Mouse (Mus musculus) midbrain, embryonic 16.5 days (tissue): ENCODE data around the gene Tubb5. TPM values are rescaled to one million over a fixed set of nuclear protein-coding genes. Genes with fewer than 3 reads are reported as not detected.
A peak's percentile ranks its signal among the peaks of the same experiment; 100 is the strongest.

Experiments
- ATAC-seq: fragments of 200-750 bp; cut with Nextera tagmentation; 2 replicates; pipeline ENCODE4 v1.8.0; 2017; ENCODE audit warnings: moderate TSS enrichment
- H3K27ac ChIP-seq: fragments of 300-500 bp; sonication (generic); 2 replicates; pipeline ENCODE4 v1.5.1; 2014; ENCODE audit warnings: mild to moderate bottlenecking, low read length, mixed read lengths
- H3K27me3 ChIP-seq: fragments of 300-500 bp; sonication (generic); 2 replicates; pipeline ENCODE4 v1.6.1; 2014; ENCODE audit warnings: low read depth, low read length, mixed read lengths; ENCODE audit not compliant: control insufficient read depth, insufficient read depth
- H3K36me3 ChIP-seq: fragments of 300-500 bp; sonication (generic); 2 replicates; pipeline ENCODE4 v1.6.1; 2014; ENCODE audit warnings: mild to moderate bottlenecking, low read length, moderate library complexity, mixed read lengths; ENCODE audit not compliant: control insufficient read depth, insufficient read depth
- H3K4me1 ChIP-seq: fragments of 300-500 bp; sonication (generic); 2 replicates; pipeline ENCODE4 v1.6.1; 2014; ENCODE audit warnings: mild to moderate bottlenecking, low read length, mixed read lengths; ENCODE audit not compliant: control insufficient read depth, insufficient read depth
- H3K4me2 ChIP-seq: fragments of 300-500 bp; sonication (generic); 2 replicates; pipeline ENCODE4 v1.6.1; 2014; ENCODE audit warnings: mild to moderate bottlenecking, low read length, mixed read lengths
- H3K4me3 ChIP-seq: fragments of 300-500 bp; sonication (generic); 2 replicates; pipeline ENCODE4 v1.5.1; 2014; ENCODE audit warnings: low read depth, mild to moderate bottlenecking, low read length, moderate library complexity, mixed read lengths
- H3K9ac ChIP-seq: fragments of 300-500 bp; sonication (generic); 2 replicates; pipeline ENCODE4 v1.6.1; 2014; ENCODE audit warnings: low read depth, low read length, mixed read lengths
- H3K9me3 ChIP-seq: fragments of 300-500 bp; sonication (generic); replicated peaks from 2 replicates; pipeline ENCODE4 v1.6.1; 2014; ENCODE audit warnings: mild to moderate bottlenecking, low read length, mixed read lengths; ENCODE audit not compliant: control insufficient read depth, poor library complexity, severe bottlenecking
- WGBS: fragments of 180-500 bp; shearing (Covaris S2); extraction: QIAGEN DNeasy Blood & Tissue Kit; methylation state at CpG from one replicate; pipeline ENCODE4 v1.1.7; 2014; 5-methylcytosine and 5-hydroxymethylcytosine counted together
- polyA plus RNA-seq: library from polyadenylated mRNA; unstranded; fragments of >200 nt; fragmentation: Nextera tagmentation; extraction: Ambion mirVana; gene quantifications from 2 replicates; pipeline ENCODE4 v1.2.1, GENCODE M21; 2015

The Tubb5 gene
- polyA plus RNA-seq, 1 experiment from 2014 or later = 1,852 TPM

GRCm38 (mm10) chr17:35834696-35835422 is 3.2 kb downstream of the Tubb5 start:
- no peak for ATAC-seq
- no peak overlapping the region; the same call in 1 of the 2 replicates for H3K27ac ChIP-seq
- H3K9ac ChIP-seq = peak overlapping the region; percentile 93
- H3K4me1 ChIP-seq = peaks cover 42% of the 10 kb centered on the region
- peaks cover 21% of the 10 kb centered on the region for H3K36me3 ChIP-seq
- no peaks in the 10 kb centered on the region for H3K27me3 ChIP-seq
- WGBS = 78% methylated on average over 26 of the region's 26 CpGs
- H3K4me3 ChIP-seq = peak overlapping the region; percentile 72
- H3K4me2 ChIP-seq = peak overlapping the region; percentile 81
- H3K9me3 ChIP-seq = no peaks in the 10 kb centered on the region

DNA sequence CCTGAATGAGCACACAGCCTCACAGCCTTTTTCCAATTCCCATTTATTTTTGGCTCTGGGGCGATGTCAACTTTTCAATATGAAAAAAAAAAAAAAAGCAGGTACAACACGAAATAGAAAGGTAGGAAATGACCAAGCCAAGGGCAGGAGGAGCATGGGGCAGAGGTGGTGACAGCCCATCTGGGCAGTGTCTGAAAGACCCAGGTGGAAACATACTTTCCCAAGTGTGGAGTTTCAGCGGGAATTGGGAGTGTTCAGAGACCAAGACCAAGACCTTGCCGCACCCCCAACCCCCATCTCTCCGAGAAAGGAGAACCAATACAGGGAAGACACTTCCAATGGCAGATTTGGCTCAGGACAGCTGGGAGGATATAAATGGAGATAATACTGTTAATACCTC is 4.2 kb downstream of the Tubb5 start:
- Histone ChIP-seq H3K9me3 (no peaks in the 10 kb centered on the region), H3K27ac (peak overlapping the region; percentile 4; the same call in 1 of the 2 replicates), H3K4me2 (peak overlapping the region; percentile 24; the same call in 1 of the 2 replicates), H3K27me3 (no peaks in the 10 kb centered on the region), H3K4me3 (no peak overlapping the region), H3K36me3 (peaks cover 21% of the 10 kb centered on the region), H3K4me1 (peaks cover 35% of the 10 kb centered on the region), H3K9ac (0 out of 2 replicates have a peak overlapping the region, but pooled peaks have one; percentile 13)
- ATAC-seq = no peak
- WGBS = 54% methylated on average over 5 of the region's 5 CpGs

DNA sequence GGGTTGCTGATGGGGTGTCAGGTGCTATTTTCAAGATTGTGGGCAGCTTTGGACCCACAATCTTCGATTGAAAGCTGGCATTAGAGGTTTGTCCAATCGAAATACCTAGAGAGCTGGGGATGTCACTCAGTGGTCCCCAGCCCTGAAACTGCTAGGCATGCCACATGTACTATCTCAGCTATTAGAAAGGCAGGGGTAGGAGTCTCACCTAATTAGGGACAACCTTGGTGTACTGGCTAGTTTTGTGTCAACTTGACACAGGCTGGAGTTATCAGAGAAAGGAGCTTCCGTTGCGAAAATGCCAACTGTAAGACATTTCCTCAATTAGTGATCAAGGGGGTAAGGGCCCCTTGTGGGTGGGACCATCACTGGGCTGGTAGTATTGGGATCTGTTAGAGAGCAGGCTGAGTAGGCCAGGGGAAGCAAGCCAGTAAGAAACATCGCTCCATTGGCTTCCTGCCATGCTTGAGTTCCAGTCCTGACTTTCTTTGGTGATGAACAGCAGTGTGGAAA is 4.8 kb downstream of the Tubb5 start:
- 23% methylated on average over 5 of the region's 5 CpGs for WGBS
- no peak overlapping the region for H3K4me2 ChIP-seq
- no peaks in the 10 kb centered on the region for H3K27me3 ChIP-seq
- ATAC-seq = no peak
- H3K27ac ChIP-seq = peak overlapping the region; percentile 34; the same call in 1 of the 2 replicates
- H3K4me1 ChIP-seq = peaks cover 35% of the 10 kb centered on the region
- H3K9me3 ChIP-seq = no peaks in the 10 kb centered on the region
- no peak overlapping the region for H3K9ac ChIP-seq
- peaks cover 21% of the 10 kb centered on the region for H3K36me3 ChIP-seq
- H3K4me3 ChIP-seq = no peak overlapping the region

GRCm38 (mm10) chr17:35832400-35833238 is 5.5 kb downstream of the Tubb5 start:
- Histone ChIP-seq H3K9me3 (no peaks in the 10 kb centered on the region), H3K4me2 (no peak overlapping the region), H3K4me3 (no peak overlapping the region), H3K36me3 (peaks cover 21% of the 10 kb centered on the region), H3K9ac (no peak overlapping the region), H3K27ac (peak overlapping the region; percentile 34; the same call in 1 of the 2 replicates), H3K4me1 (peaks cover 35% of the 10 kb centered on the region), H3K27me3 (no peaks in the 10 kb centered on the region)
- ATAC-seq = no peak
- 76% methylated on average over 8 of the region's 8 CpGs for WGBS

GRCm38 (mm10) chr17:35829737-35830136 is 8.4 kb downstream of the Tubb5 start:
- Histone ChIP-seq H3K4me2 (no peak overlapping the region), H3K9me3 (no peaks in the 10 kb centered on the region), H3K36me3 (peaks cover 16% of the 10 kb centered on the region), H3K27me3 (no peaks in the 10 kb centered on the region), H3K27ac (no peak overlapping the region), H3K9ac (no peak overlapping the region), H3K4me3 (no peak overlapping the region), H3K4me1 (peaks cover 21% of the 10 kb centered on the region)
- 3% methylated on average over 21 of the region's 21 CpGs for WGBS
- peak; percentile 39; the same call in 1 of the 2 replicates for ATAC-seq

DNA sequence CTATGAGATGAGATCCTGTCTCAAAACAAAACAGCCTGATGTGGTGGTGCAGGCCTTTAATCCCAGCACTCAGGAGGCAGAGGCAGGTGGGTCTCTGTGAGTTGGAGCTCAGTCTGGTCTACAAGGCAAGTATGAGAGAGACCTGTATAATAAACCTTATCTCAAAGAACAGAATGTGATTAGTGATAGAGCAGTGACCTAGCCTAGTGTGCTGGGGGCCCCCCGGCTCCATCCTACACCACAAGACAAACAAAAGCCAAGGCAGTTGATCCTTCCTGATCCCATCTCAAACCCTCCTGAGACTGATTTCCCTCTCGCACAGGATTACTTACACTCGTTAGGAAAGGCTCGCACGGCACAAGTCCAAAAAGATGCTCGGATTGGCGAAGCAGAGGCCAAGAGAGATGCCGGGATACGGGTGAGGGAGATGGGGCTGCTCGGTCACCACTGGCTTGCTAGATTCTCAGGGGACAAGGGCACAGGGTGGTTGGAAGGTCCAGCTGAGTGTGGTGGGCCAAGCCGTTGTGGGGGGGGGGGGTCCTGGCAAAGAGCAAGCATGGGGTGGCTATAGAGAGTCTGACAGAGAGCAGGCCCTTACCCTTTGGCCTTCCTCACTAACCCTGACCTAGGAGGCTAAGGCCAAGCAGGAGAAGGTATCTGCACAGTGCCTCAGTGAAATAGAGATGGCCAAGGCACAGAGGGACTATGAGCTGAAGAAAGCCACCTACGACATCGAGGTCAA is 12.8 kb downstream of the Tubb5 start:
- Histone ChIP-seq H3K36me3 (peaks cover 6% of the 10 kb centered on the region; the same call in 1 of the 2 replicates), H3K4me2 (no peak overlapping the region), H3K27me3 (no peaks in the 10 kb centered on the region), H3K4me3 (no peak overlapping the region), H3K4me1 (peaks cover 31% of the 10 kb centered on the region), H3K27ac (no peak overlapping the region), H3K9me3 (no peaks in the 10 kb centered on the region), H3K9ac (no peak overlapping the region)
- 87% methylated on average over 13 of the region's 13 CpGs for WGBS
- no peak for ATAC-seq

DNA sequence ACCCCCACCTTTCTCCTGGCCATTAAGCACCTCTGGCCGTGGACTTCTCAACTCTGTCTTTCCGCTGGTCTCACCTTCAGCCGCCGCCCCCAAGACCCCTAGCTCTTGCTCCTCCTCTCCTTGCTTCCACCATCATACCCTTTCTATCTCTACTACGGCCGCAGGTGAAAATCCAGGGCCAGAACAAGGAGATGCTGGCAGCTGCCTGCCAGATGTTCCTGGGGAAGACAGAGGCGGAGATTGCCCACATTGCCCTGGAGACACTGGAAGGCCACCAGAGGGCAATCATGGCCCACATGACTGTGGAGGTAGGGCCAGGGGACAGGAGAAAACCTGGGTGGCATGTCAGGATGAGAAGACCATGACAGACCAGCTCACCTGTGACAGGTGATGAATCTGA is 13.7 kb downstream of the Tubb5 start:
- no peak for ATAC-seq
- H3K27ac ChIP-seq = peak overlapping the region; percentile 84; the same call in 1 of the 2 replicates
- H3K4me3 ChIP-seq = peak overlapping the region; percentile 70
- no peaks in the 10 kb centered on the region for H3K9me3 ChIP-seq
- H3K4me2 ChIP-seq = peak overlapping the region; percentile 79
- peak overlapping the region; percentile 82 for H3K9ac ChIP-seq
- peaks cover 6% of the 10 kb centered on the region; the same call in 1 of the 2 replicates for H3K36me3 ChIP-seq
- peaks cover 6% of the 10 kb centered on the region; the same call in 1 of the 2 replicates for H3K27me3 ChIP-seq
- peaks cover 29% of the 10 kb centered on the region for H3K4me1 ChIP-seq
- WGBS = 74% methylated on average over 7 of the region's 7 CpGs
